Mouse (Mus musculus): ENCODE measurements around the gene Rptor. TPM values are rescaled to one million over a fixed set of nuclear protein-coding genes. Genes with fewer than 3 reads are reported as not detected.

Rptor gene
- polyA plus RNA-seq, 1 experiment from 2014 or later, result 7.1 TPM

DNA sequence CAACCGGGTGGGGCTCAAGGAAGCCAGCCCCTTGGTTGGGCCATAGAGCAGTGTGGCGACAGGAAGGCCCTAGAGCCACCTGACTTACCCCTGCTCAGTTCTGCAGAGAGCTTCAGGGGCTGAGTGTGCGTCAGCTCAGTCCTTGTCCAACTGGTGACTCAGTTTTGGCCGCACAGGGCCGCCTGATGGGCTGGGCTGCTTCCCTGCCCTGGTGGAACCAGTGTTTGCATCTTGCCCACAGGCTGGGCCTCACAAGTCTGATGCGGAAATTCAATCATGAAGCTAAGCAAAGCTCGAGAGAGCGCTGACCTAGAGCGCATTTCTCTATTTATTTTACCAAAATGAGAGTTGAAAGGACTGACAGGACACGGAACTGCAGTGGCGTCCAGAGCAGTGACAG lies 296.3 kb downstream of the Rptor start:
- H3K4me3 ChIP-seq (replicated peaks; ENCODE audit: low read depth, low read length), result no peak overlapping the region
- no peak for TF ChIP-seq CTCF (IDR thresholded peaks at IDR 0.05; ENCODE audit: low read depth)
- H3K4me1 ChIP-seq (replicated peaks; ENCODE audit: insufficient read depth, low read length), result no peaks in the 10 kb centered on the region
- H3K9ac ChIP-seq (ENCODE audit: low read depth, low read length), result no peak overlapping the region
- H3K27ac ChIP-seq, result no peak overlapping the region
- no peak overlapping the region for H3K4me2 ChIP-seq (ENCODE audit: low read length)
- no peak for ATAC-seq (replicated peaks; ENCODE audit: low FRiP score, low read depth)
- no peaks in the 10 kb centered on the region for H3K27me3 ChIP-seq (ENCODE audit: insufficient read depth, low read length)
- WGBS, result 87% methylated on average over 11 of the region's 11 CpGs
- no peaks in the 10 kb centered on the region for H3K9me3 ChIP-seq (replicated peaks; ENCODE audit: low read length)
- DNase-seq (ENCODE audit: low spot score), result no peak
- peaks cover 22% of the 10 kb centered on the region for H3K36me3 ChIP-seq (ENCODE audit: insufficient read depth, low read length)

DNA sequence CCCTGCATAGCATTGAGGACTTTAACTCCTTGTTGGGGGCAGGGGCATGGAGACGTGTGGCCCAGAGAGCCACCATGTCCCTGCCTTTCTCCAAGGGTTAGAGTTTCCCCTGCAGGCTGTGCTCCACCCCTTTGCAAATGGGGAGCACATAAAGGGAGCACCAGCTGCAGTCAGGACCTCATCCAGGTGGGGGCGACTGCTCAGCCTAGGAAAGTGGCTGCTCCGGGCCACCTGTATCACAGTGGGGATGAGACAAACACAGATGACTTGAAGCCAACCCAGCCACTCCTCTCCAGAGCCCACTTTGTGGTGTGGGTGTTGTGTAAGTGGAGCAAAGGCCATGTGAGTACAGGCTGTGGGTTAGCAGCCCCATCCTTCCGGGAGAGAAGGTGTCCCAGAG lies 298.5 kb downstream of the Rptor start:
- no peak overlapping the region for H3K4me3 ChIP-seq (replicated peaks; ENCODE audit: low read depth, low read length)
- H3K9me3 ChIP-seq (replicated peaks; ENCODE audit: low read length), result no peaks in the 10 kb centered on the region
- peaks cover 17% of the 10 kb centered on the region for H3K36me3 ChIP-seq (ENCODE audit: insufficient read depth, low read length)
- no peaks in the 10 kb centered on the region for H3K4me1 ChIP-seq (replicated peaks; ENCODE audit: insufficient read depth, low read length)
- no peak overlapping the region for H3K9ac ChIP-seq (ENCODE audit: low read depth, low read length)
- DNase-seq (ENCODE audit: low spot score) (no peak), ATAC-seq (replicated peaks; ENCODE audit: low FRiP score, low read depth) (no peak)
- no peak for TF ChIP-seq CTCF (IDR thresholded peaks at IDR 0.05; ENCODE audit: low read depth)
- 64% methylated on average over 4 of the region's 4 CpGs for WGBS
- H3K27me3 ChIP-seq (ENCODE audit: insufficient read depth, low read length), result no peaks in the 10 kb centered on the region
- no peak overlapping the region for H3K27ac ChIP-seq
- H3K4me2 ChIP-seq (ENCODE audit: low read length), result no peak overlapping the region

- Histone ChIP-seq H3K4me3 (replicated peaks; ENCODE audit: low read depth, low read length) (no peak overlapping the region), H3K27ac (no peak overlapping the region), H3K36me3 (ENCODE audit: insufficient read depth, low read length) (peaks cover 9% of the 10 kb centered on the region), H3K4me1 (replicated peaks; ENCODE audit: insufficient read depth, low read length) (no peaks in the 10 kb centered on the region), H3K9ac (ENCODE audit: low read depth, low read length) (no peak overlapping the region), H3K9me3 (replicated peaks; ENCODE audit: low read length) (no peaks in the 10 kb centered on the region), H3K27me3 (ENCODE audit: insufficient read depth, low read length) (no peaks in the 10 kb centered on the region), H3K4me2 (ENCODE audit: low read length) (no peak overlapping the region)
- no peak for TF ChIP-seq CTCF (IDR thresholded peaks at IDR 0.05; ENCODE audit: low read depth)
- DNase-seq (ENCODE audit: low spot score), result no peak
- ATAC-seq (replicated peaks; ENCODE audit: low FRiP score, low read depth), result no peak
- WGBS, result 74% methylated on average over 4 of the region's 4 CpGs
These were observed 300.2 kb downstream of the Rptor start for GRCm38 (mm10) chr11:119902891-119903290.

DNA sequence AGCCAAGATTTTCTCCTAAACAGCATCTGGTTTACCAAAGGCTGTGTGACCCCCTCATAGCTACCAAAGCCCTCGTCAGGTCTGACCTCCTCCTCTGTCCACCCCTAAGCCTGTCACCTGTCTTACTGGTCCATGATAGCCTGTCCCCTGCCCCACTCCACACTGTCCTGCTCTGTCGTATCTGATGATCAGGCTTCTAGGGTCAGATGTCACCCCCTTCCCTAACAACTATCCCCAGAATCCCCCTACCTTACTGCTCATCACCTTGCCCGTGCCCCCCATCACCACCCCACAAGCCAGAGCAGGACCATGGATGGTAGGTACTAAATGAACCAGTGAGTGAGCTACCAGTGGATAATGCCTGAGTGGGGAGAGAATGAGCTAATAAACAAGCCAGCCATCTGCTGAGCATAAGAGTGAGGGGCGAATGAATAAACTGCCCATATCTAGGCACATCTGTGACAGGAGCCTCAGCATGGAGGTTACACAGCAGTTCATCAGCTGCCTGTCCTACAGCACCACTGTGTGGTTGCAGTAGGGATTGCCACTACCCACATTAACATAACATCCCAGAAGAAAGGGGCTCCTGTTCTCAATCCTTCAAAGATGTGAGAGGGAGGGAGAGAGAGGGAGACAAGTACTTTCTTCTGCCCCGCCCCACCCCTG lies 302.0 kb downstream of the Rptor start:
- no peak overlapping the region for H3K4me2 ChIP-seq (ENCODE audit: low read length)
- no peaks in the 10 kb centered on the region for H3K9me3 ChIP-seq (replicated peaks; ENCODE audit: low read length)
- H3K36me3 ChIP-seq (ENCODE audit: insufficient read depth, low read length), result no peaks in the 10 kb centered on the region
- no peak overlapping the region for H3K9ac ChIP-seq (ENCODE audit: low read depth, low read length)
- no peak overlapping the region for H3K4me3 ChIP-seq (replicated peaks; ENCODE audit: low read depth, low read length)
- 35% methylated on average over 5 of the region's 5 CpGs for WGBS
- DNase-seq (ENCODE audit: low spot score), result peak; percentile 72
- no peaks in the 10 kb centered on the region for H3K27me3 ChIP-seq (ENCODE audit: insufficient read depth, low read length)
- no peak overlapping the region for H3K27ac ChIP-seq
- H3K4me1 ChIP-seq (replicated peaks; ENCODE audit: insufficient read depth, low read length), result no peaks in the 10 kb centered on the region
- TF ChIP-seq CTCF (IDR thresholded peaks at IDR 0.05; ENCODE audit: low read depth), result peak; percentile 94
- 0 out of 2 replicates have a peak, but pooled peaks have one; percentile 26 for ATAC-seq (replicated peaks; ENCODE audit: low FRiP score, low read depth)

- Histone ChIP-seq H3K9me3 (replicated peaks; ENCODE audit: low read length) (no peaks in the 10 kb centered on the region), H3K4me2 (ENCODE audit: low read length) (no peak overlapping the region), H3K36me3 (ENCODE audit: insufficient read depth, low read length) (no peaks in the 10 kb centered on the region), H3K27me3 (ENCODE audit: insufficient read depth, low read length) (no peaks in the 10 kb centered on the region), H3K4me1 (replicated peaks; ENCODE audit: insufficient read depth, low read length) (no peaks in the 10 kb centered on the region), H3K27ac (no peak overlapping the region), H3K4me3 (replicated peaks; ENCODE audit: low read depth, low read length) (no peak overlapping the region), H3K9ac (ENCODE audit: low read depth, low read length) (no peak overlapping the region)
- ATAC-seq (replicated peaks; ENCODE audit: low FRiP score, low read depth) (no peak), DNase-seq (ENCODE audit: low spot score) (no peak)
- no peak for TF ChIP-seq CTCF (IDR thresholded peaks at IDR 0.05; ENCODE audit: low read depth)
- 81% methylated on average over 5 of the region's 5 CpGs for WGBS
These were observed 303.1 kb downstream of the Rptor start for GRCm38 (mm10) chr11:119905794-119906193.

DNA sequence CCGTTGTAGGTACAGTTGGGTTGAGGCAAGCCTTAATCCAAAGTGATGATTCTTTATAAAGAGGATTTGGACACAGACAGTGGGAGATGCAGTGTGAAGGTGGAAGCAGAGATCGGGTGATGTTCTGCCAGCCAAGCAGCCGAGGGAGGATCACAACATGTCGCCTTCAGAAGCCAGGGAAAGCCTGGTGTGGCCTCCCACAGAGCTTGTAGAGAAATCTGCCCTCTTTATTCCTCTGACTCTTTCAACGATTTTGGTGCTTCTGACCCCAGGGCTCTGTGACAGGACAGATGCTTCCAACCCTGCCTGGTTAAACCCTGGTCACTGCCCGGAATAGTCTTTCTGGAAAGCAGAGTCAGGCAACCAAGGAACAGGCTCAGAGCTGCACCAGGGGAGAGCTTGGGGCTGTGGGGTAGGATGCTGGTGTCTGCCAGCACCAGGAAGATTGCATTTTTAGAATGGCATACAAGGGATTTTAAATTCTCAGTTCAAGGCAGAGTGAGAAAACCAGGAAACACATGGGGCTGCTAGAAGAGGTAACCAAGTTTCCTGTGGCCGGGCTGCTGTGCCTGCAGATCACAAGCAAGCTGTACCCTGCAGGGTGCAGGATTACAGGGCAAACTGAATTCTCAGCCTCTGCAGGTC lies 304.4 kb downstream of the Rptor start:
- no peaks in the 10 kb centered on the region for H3K27me3 ChIP-seq (ENCODE audit: insufficient read depth, low read length)
- no peak overlapping the region for H3K27ac ChIP-seq
- ATAC-seq (replicated peaks; ENCODE audit: low FRiP score, low read depth), result no peak
- H3K9me3 ChIP-seq (replicated peaks; ENCODE audit: low read length), result no peaks in the 10 kb centered on the region
- H3K9ac ChIP-seq (ENCODE audit: low read depth, low read length), result no peak overlapping the region
- no peaks in the 10 kb centered on the region for H3K4me1 ChIP-seq (replicated peaks; ENCODE audit: insufficient read depth, low read length)
- no peak overlapping the region for H3K4me2 ChIP-seq (ENCODE audit: low read length)
- no peak overlapping the region for H3K4me3 ChIP-seq (replicated peaks; ENCODE audit: low read depth, low read length)
- 38% methylated on average over 7 of the region's 7 CpGs for WGBS
- no peaks in the 10 kb centered on the region for H3K36me3 ChIP-seq (ENCODE audit: insufficient read depth, low read length)
- no peak for TF ChIP-seq CTCF (IDR thresholded peaks at IDR 0.05; ENCODE audit: low read depth)
- DNase-seq (ENCODE audit: low spot score), result no peak

All from kidney, postnatal 0 days (tissue).